Mouse (Mus musculus): ENCODE measurements around the gene Tmem131.

Tmem131 gene

DNA sequence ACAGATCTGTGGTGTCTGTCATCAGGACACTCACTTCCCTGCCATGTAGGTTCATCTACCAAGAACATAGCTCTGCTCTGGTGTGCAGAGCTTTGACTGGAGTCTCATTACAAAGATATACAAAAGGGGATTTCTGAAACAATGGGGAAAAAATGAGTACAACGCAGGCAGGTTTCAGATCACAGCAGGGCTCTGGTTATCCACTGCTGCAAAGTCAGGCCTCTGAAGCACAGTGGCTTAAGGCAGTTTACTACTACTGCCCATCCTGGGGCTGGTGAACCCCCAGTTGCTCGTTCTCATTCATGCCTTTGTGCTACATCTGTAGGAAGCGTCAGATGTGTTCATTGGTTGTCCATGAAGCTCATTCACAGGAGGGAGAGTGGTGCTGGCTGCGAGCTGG, 57.0 kb downstream of the Tmem131 start:
- DNase-seq (ENCODE audit: low read depth, low spot score): no peak

DNA sequence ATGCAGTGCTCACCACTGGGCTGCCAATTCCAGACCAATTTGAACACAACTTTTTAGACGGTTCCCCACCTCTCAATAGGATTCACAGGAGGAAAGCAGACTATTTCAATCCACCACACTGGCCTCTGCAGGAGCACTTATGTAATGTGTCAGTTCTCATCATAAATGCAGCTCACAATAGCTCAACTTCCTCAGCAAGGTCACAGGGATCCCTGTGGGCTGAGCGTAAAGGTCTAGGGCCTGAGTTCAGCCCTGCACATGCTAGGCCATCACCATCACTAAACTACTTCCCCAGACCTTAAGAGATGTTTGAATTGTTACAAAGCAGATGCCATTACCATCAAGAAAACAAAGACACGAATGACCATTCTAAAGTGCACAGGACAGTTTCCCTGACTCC, 58.9 kb downstream of the Tmem131 start:
- DNase-seq (ENCODE audit: low read depth, low spot score): no peak

DNA sequence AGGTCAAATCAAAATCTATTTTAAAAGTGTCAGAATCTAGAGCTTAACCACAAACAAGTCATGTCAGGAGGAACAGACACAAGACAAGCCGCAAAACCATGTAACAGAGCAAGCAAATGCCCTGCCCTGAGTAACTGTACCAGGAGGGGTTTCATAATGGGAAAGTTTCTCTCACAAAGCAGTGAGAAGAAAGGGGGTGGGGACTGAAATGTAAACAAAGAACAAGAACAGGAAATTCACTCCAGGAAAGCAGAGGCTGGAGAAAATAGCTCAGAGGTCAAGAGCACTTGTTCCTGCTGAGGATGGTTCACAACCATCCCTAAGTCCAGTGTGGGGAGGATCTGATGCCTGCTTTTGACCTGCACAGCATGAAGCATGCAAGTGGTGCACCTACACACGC, 59.7 kb downstream of the Tmem131 start:
- no peak for DNase-seq (ENCODE audit: low read depth, low spot score)

DNA sequence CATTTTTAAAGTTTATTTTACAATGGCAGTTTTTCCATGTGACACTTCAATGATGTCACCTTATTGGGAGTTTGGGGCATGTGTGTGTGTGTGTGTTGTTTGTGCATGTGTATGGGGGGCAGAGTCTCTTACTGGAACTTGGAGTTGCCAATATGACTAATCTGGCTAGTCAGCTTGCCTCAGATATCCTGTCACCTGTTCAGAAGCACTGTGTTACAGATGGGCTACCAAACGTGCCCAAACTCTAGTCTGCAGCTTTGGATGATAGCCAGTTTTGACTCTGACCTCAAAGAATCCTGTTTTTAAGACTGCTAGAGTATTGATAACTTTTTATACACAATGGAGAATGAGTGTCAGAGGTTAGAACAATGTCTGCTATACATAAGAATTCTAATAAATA, 64.3 kb downstream of the Tmem131 start:
- no peak for DNase-seq (ENCODE audit: low read depth, low spot score)

DNA sequence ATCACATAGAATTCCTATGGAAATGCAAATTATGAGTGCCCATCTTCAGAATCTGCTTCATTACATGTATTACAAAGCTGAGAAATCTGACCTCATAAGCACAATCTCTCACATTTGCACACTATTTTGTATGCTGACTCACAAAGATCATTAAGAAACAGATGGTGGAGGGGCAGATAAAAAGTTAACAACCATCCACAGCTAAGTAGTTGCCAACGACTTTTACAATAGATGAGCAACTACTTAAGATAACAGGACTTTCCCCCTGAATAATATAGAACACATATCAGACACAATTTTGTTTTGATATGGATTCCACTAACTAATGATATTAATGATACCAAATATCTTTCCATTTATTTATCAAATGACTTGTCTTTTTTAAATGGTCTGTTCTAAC, 66.3 kb downstream of the Tmem131 start:
- no peak for DNase-seq (ENCODE audit: low read depth, low spot score)

DNA sequence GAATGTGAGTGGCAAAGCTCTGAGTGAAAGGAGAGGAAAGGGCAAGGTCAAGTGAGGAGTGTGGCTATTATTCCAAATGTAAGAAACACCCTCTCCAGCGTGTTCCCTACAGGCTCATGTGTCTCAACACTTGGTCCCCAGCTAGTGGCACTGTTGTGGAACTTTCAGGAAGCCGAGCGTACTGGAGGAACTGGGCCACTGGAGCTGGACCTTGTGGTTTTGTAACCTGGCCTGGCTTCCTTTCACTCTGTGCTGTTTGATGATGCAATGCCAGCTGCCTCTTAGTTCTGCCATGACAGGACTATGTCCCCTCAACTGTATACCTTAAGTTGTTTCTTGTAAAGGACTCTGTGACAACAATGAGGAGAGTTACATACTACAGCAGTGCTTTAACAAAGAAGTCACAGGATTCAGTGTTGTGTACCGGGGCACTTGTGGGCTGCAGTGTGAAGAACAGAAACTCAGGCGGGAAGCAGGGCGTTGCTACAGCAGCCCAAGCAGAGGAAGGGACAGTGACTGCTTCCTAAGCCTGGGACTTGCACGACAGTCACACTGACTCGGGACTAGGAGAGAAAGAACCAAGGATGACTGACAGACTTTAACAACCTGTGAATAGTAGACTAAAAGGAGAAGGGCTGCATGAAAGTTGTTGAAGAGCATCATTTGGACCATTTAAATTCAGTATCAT, 68.4 kb downstream of the Tmem131 start:
- DNase-seq (ENCODE audit: low read depth, low spot score): peak; percentile 37

DNA sequence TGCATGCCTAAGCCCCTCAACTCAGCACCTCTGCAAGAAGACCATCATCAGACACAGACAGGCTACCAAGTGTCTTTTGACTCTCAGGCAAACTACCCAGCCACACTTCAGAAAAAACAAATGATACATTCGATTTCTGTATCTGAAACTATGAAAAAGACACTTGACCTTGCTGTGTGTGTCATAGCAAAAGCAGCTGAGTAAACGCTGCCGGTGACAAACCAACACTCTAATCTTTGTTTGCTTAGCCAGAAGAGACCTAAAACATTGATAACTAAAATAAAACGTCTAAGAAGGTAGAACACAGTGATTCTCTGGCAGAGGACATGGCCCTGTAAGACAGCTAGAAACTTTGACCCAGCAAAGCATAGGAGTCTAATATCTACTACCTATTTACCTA, 72.2 kb downstream of the Tmem131 start:
- no peak for DNase-seq (ENCODE audit: low read depth, low spot score)

DNA sequence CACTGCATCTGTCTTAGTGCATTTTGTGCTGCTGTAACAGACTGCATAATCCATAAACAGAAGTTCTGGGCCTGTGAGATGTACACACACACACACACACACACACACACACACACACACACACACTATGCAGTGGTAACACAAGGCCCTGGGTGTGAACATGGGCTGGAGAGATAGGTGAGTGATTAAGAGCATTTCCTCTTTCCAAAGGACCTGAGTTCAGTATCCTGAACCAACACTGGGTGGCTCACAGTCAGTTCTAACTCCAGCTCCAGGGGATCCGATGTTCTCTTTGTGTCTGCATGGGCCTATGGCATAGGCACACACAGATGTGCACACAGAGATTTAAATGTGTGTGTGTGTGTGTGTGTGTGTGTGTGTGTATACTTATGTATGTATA, 72.9 kb downstream of the Tmem131 start:
- DNase-seq (ENCODE audit: low read depth, low spot score): no peak

DNA sequence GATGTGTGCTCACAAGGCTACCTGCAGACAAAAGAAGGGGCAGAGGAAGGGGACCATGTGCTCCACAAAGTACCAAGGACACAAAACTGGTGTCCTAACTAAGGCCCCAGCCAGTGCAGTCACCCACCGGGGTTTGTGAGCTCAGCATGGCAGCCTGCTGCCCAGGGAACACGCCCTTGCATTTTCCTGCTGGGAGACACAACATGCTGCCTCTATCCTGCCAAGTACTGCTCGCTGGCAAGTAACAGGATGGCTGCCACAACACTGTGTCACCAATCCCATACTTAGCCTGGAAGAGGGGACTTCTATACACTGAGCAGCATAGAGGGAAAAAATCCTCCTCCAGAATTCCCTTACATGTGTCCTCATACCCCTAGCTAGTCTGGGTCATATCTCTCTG, 78.7 kb downstream of the Tmem131 start:
- DNase-seq (ENCODE audit: low read depth, low spot score): no peak

DNA sequence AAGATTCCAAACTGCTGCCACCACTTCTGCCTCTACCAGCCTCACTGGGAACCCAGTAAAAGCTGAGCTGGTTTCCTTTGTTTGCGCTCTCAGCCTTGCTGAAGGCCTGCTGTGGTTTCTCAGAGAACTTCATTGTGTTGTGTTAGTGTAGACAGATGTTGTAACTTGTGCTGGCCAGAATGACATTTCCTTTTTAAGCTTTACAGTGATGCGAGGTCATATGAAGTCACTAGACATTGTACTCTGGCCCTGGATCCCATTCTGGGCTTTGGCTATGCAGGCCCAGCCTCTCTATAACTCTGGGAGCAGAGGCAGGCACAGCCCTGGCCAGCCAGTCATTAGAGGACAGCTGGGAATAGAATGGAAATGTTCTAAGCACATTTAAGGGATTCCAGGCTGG, 81.7 kb downstream of the Tmem131 start:
- DNase-seq (ENCODE audit: low read depth, low spot score): no peak

DNA sequence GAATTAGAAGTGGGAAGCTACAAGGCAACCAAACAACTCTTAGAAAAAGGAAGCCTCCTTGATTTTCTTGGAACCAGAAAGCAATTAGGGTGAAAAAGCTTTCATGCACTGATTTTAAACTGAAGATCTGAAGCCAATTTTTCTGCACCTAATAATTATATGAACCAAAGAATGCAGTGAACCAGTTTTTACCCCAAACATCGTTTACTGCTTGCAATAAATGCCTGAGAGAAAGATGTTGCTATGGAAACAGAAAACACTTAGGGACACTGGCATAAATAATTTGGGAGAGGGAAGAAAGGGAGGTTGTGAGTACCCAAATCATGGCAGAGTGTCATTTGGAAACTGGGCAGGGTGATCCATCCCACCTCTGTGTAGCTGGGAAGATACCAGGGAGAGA, 82.6 kb downstream of the Tmem131 start:
- DNase-seq (ENCODE audit: low read depth, low spot score): no peak

DNA sequence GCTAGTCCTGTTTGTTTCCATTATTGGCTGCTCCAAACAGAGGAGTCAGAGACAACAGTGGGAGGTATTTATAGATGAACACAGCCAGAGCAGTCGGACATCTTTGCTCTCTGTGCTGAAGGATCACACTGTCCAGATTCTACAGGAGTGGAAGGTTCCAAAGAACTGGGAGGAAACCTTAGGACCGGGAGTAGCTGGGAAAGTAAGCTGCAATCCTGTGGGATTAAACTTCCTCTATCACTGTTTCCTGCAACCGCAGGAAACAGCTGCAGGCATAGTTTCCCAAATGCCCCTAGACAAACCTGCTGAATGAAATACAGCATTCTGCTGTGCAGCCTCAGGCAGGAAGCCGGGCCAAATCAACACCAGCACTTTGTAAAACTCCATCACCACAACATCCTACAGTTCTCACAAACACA, 83.0 kb downstream of the Tmem131 start:
- peak; percentile 24 for DNase-seq (ENCODE audit: low read depth, low spot score)

DNA sequence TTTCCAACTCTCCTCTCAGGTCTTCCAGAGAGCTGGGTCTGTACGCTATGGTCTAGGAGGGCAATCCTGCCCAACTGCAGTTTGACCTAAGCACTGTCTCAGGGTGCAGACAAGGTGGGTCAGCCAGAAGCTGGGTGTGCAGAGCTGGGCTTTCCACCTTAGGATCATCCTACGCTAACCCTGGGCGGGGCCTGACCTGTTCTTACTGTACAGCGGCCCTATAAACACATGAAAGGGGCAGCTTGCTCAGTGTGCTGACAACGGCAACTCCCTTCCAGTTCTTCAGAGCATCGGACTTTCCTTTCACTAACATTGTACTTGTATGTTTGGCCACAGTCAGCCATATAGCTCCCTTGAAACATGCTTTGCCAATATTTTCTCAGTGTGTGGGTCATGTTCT, 86.4 kb downstream of the Tmem131 start:
- DNase-seq (ENCODE audit: low read depth, low spot score): no peak

DNA sequence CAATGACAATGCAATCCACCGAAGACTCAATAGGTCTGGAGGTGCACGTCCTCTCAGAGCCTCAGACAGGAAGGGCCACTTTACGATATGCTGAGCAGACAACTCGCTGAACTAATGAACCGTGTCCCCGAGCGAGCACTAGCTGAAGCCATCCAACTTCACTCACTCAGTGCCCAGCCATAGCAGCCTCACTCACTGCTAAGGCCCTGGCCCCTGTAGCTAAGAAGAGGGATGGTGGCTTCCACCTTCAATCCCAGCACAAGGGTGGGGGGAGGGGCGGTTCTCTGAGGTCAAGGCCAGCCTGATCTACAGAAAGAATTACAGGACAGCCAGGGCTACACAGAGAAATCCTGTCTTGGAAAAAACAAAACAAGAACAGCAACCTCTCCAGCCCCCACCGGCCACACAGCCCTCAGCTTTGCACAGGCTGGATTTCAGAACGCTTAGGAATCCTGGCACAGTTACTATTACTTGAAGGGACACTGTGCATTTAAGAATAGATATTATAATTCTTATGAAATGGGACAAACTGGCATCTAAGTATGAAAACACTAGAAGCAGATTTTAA, 89.2 kb downstream of the Tmem131 start:
- no peak for DNase-seq (ENCODE audit: low read depth, low spot score)

DNA sequence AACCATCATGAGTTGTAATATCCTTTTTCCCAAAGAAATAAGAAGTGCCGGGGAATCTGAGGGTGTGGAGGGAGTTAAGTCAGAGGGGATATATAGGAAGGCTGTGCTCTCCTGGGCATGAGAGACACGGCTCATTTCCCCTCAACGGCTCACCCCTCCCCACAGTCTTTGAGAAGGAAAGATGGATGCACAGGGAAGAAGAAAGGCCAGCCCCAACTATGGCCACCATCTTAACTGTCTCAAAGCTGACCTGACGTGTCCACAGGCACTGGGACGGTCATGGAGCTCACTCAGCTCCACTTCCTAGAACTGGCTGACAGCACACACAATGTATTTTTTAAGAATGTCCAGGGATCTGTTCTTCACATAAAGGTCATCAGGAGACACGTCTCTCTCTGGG, 91.4 kb downstream of the Tmem131 start:
- DNase-seq (ENCODE audit: low read depth, low spot score): no peak

DNA sequence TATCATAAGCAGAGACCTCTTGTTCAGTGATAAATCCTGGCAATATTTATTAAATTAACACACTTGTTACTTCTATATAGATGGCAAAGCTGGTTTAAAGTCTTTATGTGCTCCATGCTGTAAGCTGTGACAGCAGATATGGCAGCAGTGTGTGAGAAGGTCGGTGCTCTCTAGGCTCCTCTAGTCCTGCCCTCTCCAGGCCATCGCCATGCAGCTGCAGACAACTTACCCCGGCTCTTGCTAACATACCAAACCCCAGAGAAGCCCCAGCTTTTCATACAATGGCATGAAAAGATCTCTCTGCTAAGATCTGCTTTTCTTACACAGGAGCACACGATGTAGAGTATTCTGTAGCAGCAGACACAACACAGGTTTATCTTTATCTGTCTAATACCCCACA, 92.1 kb downstream of the Tmem131 start:
- DNase-seq (ENCODE audit: low read depth, low spot score): no peak

DNA sequence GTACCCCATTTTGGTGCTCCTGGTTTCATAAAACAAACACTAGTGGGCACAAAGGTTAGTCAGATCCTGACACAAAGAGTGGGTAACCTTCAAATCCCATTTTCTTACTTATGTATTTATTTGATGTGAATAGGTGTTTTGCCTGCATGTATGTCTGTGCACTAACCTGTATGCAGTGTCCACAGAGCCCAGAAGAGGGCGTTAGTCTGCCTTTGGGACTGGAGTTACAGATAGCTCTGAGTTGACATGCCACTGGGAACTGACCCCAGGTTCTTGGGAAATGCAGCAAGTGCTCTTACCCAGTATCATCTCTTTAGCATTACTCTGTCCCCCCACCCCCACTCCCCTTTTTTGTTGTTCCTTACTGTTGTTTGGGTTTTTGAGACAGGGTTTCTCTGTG, 95.4 kb downstream of the Tmem131 start:
- DNase-seq (ENCODE audit: low read depth, low spot score): no peak

DNA sequence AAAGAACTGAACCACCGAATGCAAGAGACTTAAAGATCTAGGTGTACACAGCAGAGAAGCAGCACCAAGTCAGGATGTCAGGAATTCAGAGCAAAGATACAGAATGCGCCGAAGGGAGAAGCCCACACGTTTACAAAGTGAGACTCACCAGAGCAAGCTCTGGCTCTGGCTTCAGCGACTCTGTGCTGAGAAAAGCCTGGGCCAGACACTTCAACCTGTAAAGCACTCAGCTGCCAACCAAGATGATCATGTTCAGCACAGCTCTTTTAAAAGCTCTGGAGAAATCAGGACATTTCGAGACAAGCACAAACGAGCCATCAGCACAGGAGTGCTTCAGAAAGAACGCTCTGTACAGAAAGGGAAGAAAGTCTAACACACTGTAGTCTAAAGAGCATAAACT, 96.2 kb downstream of the Tmem131 start:
- no peak for DNase-seq (ENCODE audit: low read depth, low spot score)

DNA sequence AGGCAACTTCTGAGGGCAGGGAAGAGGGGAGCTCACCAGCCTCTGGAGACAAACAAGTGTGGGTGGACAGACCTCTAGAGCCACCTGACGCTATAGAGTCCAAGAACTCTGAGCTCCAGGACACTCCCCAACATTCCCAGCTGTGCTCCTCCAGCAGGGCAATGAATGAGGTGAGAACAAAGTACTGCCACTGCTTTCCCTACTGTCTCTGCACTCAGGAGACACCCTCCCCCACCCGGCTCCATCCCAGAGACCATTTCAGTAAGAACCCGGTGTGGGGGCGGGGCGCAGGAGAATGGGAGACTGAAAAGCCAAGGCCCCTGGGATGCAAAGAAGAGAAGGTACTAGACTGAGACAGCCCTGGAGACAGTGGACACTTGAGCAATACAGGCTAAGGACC, 98.4 kb downstream of the Tmem131 start:
- no peak for DNase-seq (ENCODE audit: low read depth, low spot score)

DNA sequence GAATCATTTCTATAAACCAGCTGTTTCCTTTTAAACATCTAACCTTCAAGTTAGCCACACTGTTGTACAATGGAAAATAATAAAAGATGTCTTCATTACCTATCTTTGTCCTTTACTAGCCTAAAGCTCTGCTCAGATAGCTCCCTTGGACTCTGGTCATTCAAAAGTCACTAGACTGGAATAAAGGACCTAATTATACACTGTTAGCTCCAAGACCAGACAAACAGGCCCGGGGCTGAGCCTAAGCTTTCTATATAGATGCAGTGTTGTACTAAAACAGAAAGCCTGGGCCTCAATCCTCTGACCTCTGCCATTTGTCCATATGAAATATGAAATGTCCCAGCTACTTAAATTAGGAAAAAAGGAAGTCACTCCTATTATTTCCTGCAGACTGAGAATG, 101.7 kb downstream of the Tmem131 start:
- DNase-seq (ENCODE audit: low read depth, low spot score): no peak

DNA sequence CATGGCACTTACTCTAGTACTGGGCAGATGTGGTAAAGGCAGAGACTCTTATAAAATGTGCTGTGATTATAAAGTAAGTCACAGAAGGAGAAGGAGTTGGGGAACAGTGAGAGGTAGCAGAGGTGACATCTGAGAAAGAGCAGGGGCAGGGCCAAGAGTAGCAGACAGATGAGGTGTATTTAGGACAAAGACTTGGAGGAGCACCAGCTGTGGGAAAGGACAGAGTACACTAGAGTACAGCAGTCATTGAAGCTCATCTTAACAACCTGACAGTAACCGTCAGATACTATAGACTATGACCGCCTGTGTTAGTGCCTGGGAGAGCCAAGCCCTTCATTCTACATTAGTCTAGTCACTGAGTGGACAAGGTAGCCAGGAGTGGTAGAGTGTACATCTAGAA, 102.5 kb downstream of the Tmem131 start:
- DNase-seq (ENCODE audit: low read depth, low spot score): no peak

DNA sequence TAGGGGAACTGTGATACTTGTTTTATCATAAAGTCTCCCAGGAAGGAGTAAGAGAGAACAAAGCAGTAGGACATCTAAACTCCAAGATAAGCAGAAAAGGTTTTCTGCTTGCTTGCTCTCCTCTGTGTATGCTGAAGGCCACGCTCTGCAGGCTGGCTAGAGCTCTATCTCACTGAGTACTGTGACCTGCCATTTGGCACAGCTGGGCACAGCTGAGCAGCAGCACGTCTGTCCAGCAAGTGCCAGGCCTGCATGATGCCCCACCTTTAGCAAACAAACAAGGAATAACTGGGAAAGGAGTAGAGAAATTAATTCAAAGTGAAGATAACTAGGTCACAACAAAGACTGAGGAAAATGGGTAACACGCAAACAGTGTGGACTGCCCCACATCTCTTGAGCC, 103.6 kb downstream of the Tmem131 start:
- DNase-seq (ENCODE audit: low read depth, low spot score): no peak

DNA sequence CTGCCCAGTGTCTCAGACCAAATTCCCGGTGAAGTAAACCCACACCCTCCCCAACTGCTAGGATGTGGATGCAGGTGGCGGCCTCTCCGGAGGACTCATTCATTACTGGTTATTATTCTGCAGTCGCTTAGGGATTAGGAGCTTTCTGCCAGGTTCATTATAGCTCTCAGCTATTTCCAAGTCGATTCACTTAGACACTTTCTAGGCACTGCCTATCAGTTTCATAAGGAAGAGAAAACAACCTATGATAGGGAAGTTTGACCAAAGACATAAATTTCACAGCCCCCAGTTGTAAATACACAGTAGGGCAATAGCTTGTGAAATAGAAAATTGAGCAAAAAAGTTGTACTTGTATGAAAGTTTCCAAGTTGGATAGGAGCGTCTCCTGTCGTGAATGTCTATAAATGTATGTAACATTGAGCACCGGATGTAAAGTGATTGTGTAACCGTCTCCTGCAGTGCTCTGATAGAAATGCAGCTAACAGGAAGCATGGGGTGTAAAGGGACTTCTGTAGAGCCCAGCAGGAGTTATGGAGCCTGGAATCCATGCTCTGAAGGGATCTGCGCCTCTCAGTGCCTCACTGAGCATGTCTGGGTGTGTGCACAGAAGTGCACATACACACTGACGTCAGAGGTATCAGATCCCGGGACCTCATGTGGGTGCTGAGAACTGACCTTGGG, 107.1 kb downstream of the Tmem131 start:
- no peak for DNase-seq (ENCODE audit: low read depth, low spot score)

Data from 3T3-L1 (cell line).